Mouse (Mus musculus) lung, postnatal 0 days (tissue): ENCODE results near the gene Glis1.

Experiments
- CTCF ChIP-seq: IDR thresholded peaks from 2 replicates; pipeline ENCODE4 v1.5.1; 2016; ENCODE audit warnings: antibody characterized with exemption, mild to moderate bottlenecking
- EP300 ChIP-seq: IDR thresholded peaks from 2 replicates; pipeline ENCODE4 v1.6.1; 2016; ENCODE audit warnings: antibody characterized with exemption, mild to moderate bottlenecking, control low read depth

- TF ChIP-seq EP300 (no peak), CTCF (no peak)
Measured at GRCm38 (mm10) chr4:107580883-107581282, 146.5 kb downstream of the Glis1 start.
